Mouse (Mus musculus) right cerebral cortex, adult 18-20 months (tissue): Measurements from ENCODE around the gene Riox1.
"Not testable (repeated sequence)": the region's sequence is repeated elsewhere in the genome, so short reads cannot be mapped to it uniquely, and the experiment has no call there.

Source experiments
- DNase-seq: peaks from one replicate; pipeline ENCODE4 v3.0.0; 2022; ENCODE audit warnings: mixed read lengths

The Riox1 gene

GRCm38 (mm10) chr12:83950493-83950839, at the start of gene Riox1:
Gene Riox1, plus strand, starts transcription at chr12:83950608.
- peak; percentile 92 for DNase-seq

GRCm38 (mm10) chr12:83910451-83910850, 40.0 kb upstream of the Riox1 start:
- DNase-seq = no peak

- DNase-seq = no peak
These were observed 36.1 kb upstream of the Riox1 start for GRCm38 (mm10) chr12:83914202-83914740.

- DNase-seq = no peak
These were observed 35.6 kb upstream of the Riox1 start for GRCm38 (mm10) chr12:83914797-83915196.

- no peak for DNase-seq
These were observed 33.5 kb upstream of the Riox1 start for GRCm38 (mm10) chr12:83916884-83917283.

- DNase-seq = peak; percentile 16
These were observed 29.5 kb upstream of the Riox1 start for GRCm38 (mm10) chr12:83920721-83921441.

GRCm38 (mm10) chr12:83921535-83922381, 28.6 kb upstream of the Riox1 start, which contains the start of gene Numb:
Gene Numb, minus strand, starts transcription at chr12:83921934.
- peak; percentile 99 for DNase-seq

GRCm38 (mm10) chr12:83922724-83923485, 27.5 kb upstream of the Riox1 start:
- no peak for DNase-seq

GRCm38 (mm10) chr12:83923486-83923859, 26.9 kb upstream of the Riox1 start:
- no peak for DNase-seq

- DNase-seq = no peak
These were observed 26.1 kb upstream of the Riox1 start for GRCm38 (mm10) chr12:83924332-83924731.

GRCm38 (mm10) chr12:83925160-83925703, 25.2 kb upstream of the Riox1 start:
- DNase-seq = no peak

GRCm38 (mm10) chr12:83926061-83926460, 24.3 kb upstream of the Riox1 start:
- no peak for DNase-seq

GRCm38 (mm10) chr12:83927747-83928146, 22.7 kb upstream of the Riox1 start:
- DNase-seq = no peak

- no peak for DNase-seq
These were observed 21.1 kb upstream of the Riox1 start for GRCm38 (mm10) chr12:83929186-83929804.

GRCm38 (mm10) chr12:83937600-83937999, 12.8 kb upstream of the Riox1 start:
- DNase-seq = no peak

- DNase-seq = not testable (repeated sequence)
These were observed 11.8 kb upstream of the Riox1 start for GRCm38 (mm10) chr12:83938592-83938991.

GRCm38 (mm10) chr12:83939332-83939731, 11.1 kb upstream of the Riox1 start:
- no peak for DNase-seq

- DNase-seq = no peak
These were observed 10.4 kb upstream of the Riox1 start for GRCm38 (mm10) chr12:83940031-83940430.

GRCm38 (mm10) chr12:83941938-83942337, 8.5 kb upstream of the Riox1 start:
- DNase-seq = no peak

GRCm38 (mm10) chr12:83947260-83947811, 3.1 kb upstream of the Riox1 start:
- DNase-seq = no peak

- no peak for DNase-seq
These were observed 1.4 kb upstream of the Riox1 start for GRCm38 (mm10) chr12:83949043-83949442.
